Mouse (Mus musculus) hindbrain, embryonic 14.5 days (tissue): ENCODE measurements around the gene Traf3. TPM values are rescaled to one million over a fixed set of nuclear protein-coding genes. Genes with fewer than 3 reads are reported as not detected.

ENCODE experiments used
- ATAC-seq: fragments of 200-750 bp; cut with Nextera tagmentation; 2 replicates; pipeline ENCODE4 v1.8.0; 2017; ENCODE audit warnings: moderate number of reproducible peaks, mild to moderate bottlenecking, moderate TSS enrichment, moderate library complexity; ENCODE audit not compliant: low FRiP score
- DNase-seq: peaks from one replicate; pipeline ENCODE4 v3.0.0-alpha.2; 2015; ENCODE audit warnings: low spot score
- H3K27ac ChIP-seq: fragments of 300-500 bp; sonication (generic); 2 replicates; pipeline ENCODE4 v1.5.1; 2014; ENCODE audit warnings: mild to moderate bottlenecking, moderate library complexity
- H3K27me3 ChIP-seq: fragments of 300-500 bp; sonication (generic); 2 replicates; pipeline ENCODE4 v1.6.1; 2014; ENCODE audit warnings: mild to moderate bottlenecking, low read length, mixed read lengths; ENCODE audit not compliant: control insufficient read depth, insufficient read depth
- H3K36me3 ChIP-seq: fragments of 300-500 bp; sonication (generic); replicated peaks from 2 replicates; pipeline ENCODE4 v1.6.1; 2014; ENCODE audit not compliant: control insufficient read depth, insufficient read depth
- H3K4me1 ChIP-seq: fragments of 300-500 bp; sonication (generic); replicated peaks from 2 replicates; pipeline ENCODE4 v1.6.1; 2014; ENCODE audit warnings: antibody characterized with exemption, low read length, mixed read lengths; ENCODE audit not compliant: control insufficient read depth, insufficient read depth
- H3K4me2 ChIP-seq: fragments of 300-500 bp; sonication (generic); replicated peaks from 2 replicates; pipeline ENCODE4 v1.6.1; 2014; ENCODE audit warnings: mild to moderate bottlenecking, moderate library complexity
- H3K4me3 ChIP-seq: fragments of 300-500 bp; sonication (generic); replicated peaks from 2 replicates; pipeline ENCODE4 v1.5.1; 2014; ENCODE audit warnings: mild to moderate bottlenecking, low read length
- H3K9ac ChIP-seq: fragments of 300-500 bp; sonication (generic); 2 replicates; pipeline ENCODE4 v1.6.1; 2014
- H3K9me3 ChIP-seq: fragments of 300-500 bp; sonication (generic); 2 replicates; pipeline ENCODE4 v1.6.1; 2016; ENCODE audit warnings: low read length; ENCODE audit not compliant: control insufficient read depth
- WGBS: fragments of 180-500 bp; shearing (Covaris S2); extraction: QIAGEN DNeasy Blood & Tissue Kit; methylation state at CpG from one replicate; pipeline ENCODE4 v1.1.7; 2014; 5-methylcytosine and 5-hydroxymethylcytosine counted together
- polyA plus RNA-seq: library from polyadenylated mRNA; unstranded; fragments of >200 nt; fragmentation: Nextera tagmentation; extraction: Ambion mirVana; gene quantifications from 2 replicates; pipeline ENCODE4 v1.2.1, GENCODE M21; 2014

Traf3 gene
- polyA plus RNA-seq, result 20.9 and 22.5 TPM in 2 replicates

GRCm38 (mm10) chr12:111165831-111166591, at the start of gene Traf3:
Gene Traf3 (plus strand): TSS chr12:111166370.
- H3K4me2 ChIP-seq, result peak within 1 kb of the TSS; percentile 82
- DNase-seq (peak; percentile 74), ATAC-seq (peak; percentile 16; the same call in 1 of the 2 replicates)
- H3K4me1 ChIP-seq, result peaks cover 55% of the 10 kb centered on the region
- no peaks in the 10 kb centered on the region for H3K36me3 ChIP-seq
- WGBS, result 11% methylated on average over 32 of the region's 105 CpGs
- H3K9me3 ChIP-seq, result no peaks in the 10 kb centered on the region
- H3K4me3 ChIP-seq, result peak within 1 kb of the TSS; percentile 77
- H3K27me3 ChIP-seq, result no peaks in the 10 kb centered on the region
- peak within 1 kb of the TSS; percentile 84 for H3K27ac ChIP-seq
- peak within 1 kb of the TSS; percentile 78 for H3K9ac ChIP-seq

DNA sequence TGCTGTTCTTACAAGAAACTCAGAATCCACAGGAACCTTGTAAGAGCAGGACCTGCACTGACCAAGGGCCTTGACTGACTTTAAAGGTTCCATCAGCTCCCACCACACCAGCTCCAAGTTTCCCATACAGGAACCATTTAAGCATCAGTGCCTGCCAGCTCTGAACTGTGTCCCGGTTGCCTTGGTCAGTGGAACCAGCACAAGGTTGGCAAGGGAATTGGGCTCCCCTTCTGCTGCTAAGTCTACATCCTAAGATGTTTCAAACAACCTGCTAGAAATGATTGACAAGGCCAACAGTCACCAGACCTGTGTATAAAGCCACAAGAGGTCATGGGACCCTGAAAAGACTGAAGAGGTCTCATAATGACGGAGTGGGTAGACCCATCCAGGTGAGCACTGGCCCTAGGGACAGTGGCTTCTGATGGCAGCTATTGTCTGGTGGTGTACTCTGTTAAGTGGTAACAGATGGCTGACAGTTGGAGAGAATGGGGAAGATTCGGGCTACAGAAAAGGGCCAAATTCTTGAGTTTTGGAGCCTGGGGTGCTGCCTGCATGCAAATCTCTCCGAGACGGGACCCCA, 46.6 kb upstream of the Traf3 start:
- Histone ChIP-seq H3K4me3 (no peak overlapping the region), H3K36me3 (peaks cover 20% of the 10 kb centered on the region), H3K4me2 (no peak overlapping the region), H3K27ac (no peak overlapping the region), H3K9ac (no peak overlapping the region), H3K4me1 (no peaks in the 10 kb centered on the region), H3K27me3 (no peaks in the 10 kb centered on the region), H3K9me3 (no peaks in the 10 kb centered on the region)
- DNase-seq (no peak), ATAC-seq (no peak)
- WGBS, result 93% methylated on average over 5 of the region's 5 CpGs

DNA sequence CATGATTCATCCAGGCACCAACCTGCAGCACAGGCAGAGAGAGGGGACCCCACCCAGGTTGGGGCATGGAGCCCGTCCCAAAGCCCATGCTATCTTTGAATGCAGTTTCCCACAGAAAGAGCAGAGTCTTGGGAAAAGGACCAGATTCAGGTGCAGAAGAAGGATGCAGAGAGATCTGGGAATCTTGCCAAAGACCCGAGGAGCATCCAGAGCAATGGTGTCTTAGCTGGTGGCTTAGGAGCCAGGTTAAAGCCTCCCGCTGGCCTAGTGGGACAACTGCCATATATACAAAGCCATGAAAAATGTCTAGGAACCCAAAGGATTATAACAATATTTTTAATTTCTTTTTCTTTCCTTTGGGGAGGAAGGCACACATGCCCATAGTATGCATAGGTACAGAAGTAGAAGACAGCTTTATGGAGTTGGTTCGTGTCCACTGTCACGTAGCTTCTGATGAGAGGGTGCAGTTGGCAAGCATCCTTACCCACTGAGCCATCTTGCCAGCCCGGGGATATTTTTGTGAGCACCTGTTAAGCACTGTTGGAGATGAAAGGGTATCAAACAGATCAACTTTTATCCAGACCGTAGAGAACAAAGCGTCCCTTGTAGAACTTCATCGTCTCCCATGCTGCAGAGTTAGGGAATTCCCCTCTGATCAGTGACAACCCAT, 45.1 kb upstream of the Traf3 start:
- Histone ChIP-seq H3K36me3 (peaks cover 19% of the 10 kb centered on the region), H3K4me1 (peaks cover 5% of the 10 kb centered on the region), H3K4me3 (no peak overlapping the region), H3K27ac (no peak overlapping the region), H3K9ac (no peak overlapping the region), H3K27me3 (no peaks in the 10 kb centered on the region), H3K4me2 (no peak overlapping the region), H3K9me3 (no peaks in the 10 kb centered on the region)
- 93% methylated on average over 9 of the region's 9 CpGs for WGBS
- ATAC-seq, result no peak
- DNase-seq, result no peak

DNA sequence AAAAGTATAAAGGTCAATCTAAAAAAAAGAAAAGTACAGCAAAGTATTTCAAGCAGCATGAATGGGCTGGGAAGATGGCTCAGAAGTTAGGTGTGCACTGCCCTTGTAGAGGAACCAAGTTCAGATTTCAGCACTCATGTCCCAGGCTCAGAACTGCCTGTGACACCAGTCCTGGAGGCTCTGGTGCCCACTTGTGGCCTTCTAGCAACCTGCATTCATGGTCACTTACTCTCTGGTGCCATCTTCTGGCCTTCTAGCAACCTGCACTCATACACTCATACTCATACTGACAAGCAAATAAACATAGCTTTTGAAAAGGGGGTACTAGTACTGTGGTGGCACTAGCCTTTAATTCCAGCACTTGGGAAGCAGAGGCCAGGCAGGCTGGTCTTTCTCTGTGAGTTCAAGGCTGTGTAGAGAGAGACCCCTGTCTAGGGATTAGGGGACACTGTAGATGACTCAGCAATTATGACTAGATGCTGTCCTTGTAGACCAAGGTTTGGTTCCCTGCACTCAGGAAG, 43.8 kb upstream of the Traf3 start:
- Histone ChIP-seq H3K36me3 (peaks cover 10% of the 10 kb centered on the region), H3K9ac (no peak overlapping the region), H3K27ac (no peak overlapping the region), H3K9me3 (no peaks in the 10 kb centered on the region), H3K4me3 (no peak overlapping the region), H3K4me1 (peaks cover 5% of the 10 kb centered on the region), H3K27me3 (no peaks in the 10 kb centered on the region), H3K4me2 (no peak overlapping the region)
- ATAC-seq, result no peak
- no peak for DNase-seq

- Histone ChIP-seq H3K36me3 (no peaks in the 10 kb centered on the region), H3K9ac (no peak overlapping the region), H3K4me2 (no peak overlapping the region), H3K4me3 (no peak overlapping the region), H3K4me1 (peaks cover 5% of the 10 kb centered on the region), H3K27me3 (no peaks in the 10 kb centered on the region), H3K9me3 (no peaks in the 10 kb centered on the region), H3K27ac (peak overlapping the region; percentile 22; the same call in 1 of the 2 replicates)
- peak; percentile 51 for DNase-seq
- WGBS, result 64% methylated on average over 14 of the region's 14 CpGs
- ATAC-seq, result 0 out of 2 replicates have a peak, but pooled peaks have one; percentile 43
Measured at GRCm38 (mm10) chr12:111124601-111125260, 41.4 kb upstream of the Traf3 start.

- Histone ChIP-seq H3K36me3 (no peaks in the 10 kb centered on the region), H3K4me1 (peaks cover 5% of the 10 kb centered on the region), H3K4me2 (no peak overlapping the region), H3K9ac (no peak overlapping the region), H3K27ac (no peak overlapping the region), H3K4me3 (no peak overlapping the region), H3K27me3 (no peaks in the 10 kb centered on the region), H3K9me3 (no peaks in the 10 kb centered on the region)
- 76% methylated on average over 6 of the region's 6 CpGs for WGBS
- no peak for ATAC-seq
- DNase-seq, result no peak
Measured at GRCm38 (mm10) chr12:111125666-111126065, 40.5 kb upstream of the Traf3 start.

GRCm38 (mm10) chr12:111134169-111134568, 32.0 kb upstream of the Traf3 start:
- ATAC-seq (no peak; the same call in 1 of the 2 replicates), DNase-seq (no peak)
- Histone ChIP-seq H3K4me1 (no peaks in the 10 kb centered on the region), H3K36me3 (no peaks in the 10 kb centered on the region), H3K27ac (no peak overlapping the region), H3K4me2 (no peak overlapping the region), H3K9ac (no peak overlapping the region), H3K27me3 (no peaks in the 10 kb centered on the region), H3K4me3 (no peak overlapping the region), H3K9me3 (no peaks in the 10 kb centered on the region)
- WGBS, result 72% methylated on average over 7 of the region's 7 CpGs

DNA sequence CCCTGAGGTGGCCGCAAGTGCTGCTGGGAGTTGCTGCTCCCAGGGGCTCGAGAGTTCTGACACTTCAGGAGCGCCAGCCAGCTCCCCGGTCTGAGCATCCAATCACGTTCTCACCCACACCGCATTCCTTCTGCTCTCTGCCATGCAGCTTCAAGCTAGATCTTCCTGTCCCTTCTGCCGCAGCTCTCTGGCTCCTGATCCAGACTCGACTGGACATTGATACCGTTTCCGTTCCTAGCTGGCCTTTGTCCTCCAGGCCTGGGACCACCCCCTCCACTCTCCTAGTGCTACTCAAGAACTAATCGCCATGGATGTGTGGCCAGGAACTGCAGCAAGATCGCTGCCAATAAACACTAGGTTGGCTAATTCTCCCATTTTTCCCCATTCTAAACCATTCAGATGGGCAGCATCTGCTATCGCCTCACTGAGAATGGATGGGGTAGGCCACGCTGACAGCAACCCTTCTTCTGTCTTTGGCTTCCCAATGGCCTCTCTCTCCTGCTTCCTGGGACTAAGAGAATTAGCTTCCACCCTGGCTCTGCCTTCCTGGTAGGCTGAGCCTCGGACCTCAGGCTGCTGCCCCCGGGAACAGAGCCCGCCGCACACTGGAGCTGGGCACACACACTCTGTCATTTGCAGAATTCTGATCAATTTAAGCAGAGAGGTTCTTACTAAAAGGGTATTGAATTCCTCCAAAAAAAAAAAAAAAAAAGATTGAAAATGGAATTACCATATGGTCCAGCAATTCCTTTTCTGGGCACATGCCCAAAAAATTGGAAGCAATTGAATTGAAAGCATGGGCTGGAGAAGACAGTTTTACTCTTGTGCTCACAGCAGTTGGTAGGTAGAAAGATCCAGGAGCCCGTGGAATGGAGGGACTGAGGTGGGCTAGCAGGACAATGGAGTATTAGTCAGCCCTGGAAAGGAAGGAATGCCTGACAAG, 31.1 kb upstream of the Traf3 start:
- no peaks in the 10 kb centered on the region for H3K27me3 ChIP-seq
- H3K9ac ChIP-seq, result no peak overlapping the region
- no peak for ATAC-seq
- peak overlapping the region; percentile 38; the same call in 1 of the 2 replicates for H3K27ac ChIP-seq
- H3K4me3 ChIP-seq, result no peak overlapping the region
- H3K4me2 ChIP-seq, result no peak overlapping the region
- no peaks in the 10 kb centered on the region for H3K4me1 ChIP-seq
- DNase-seq, result no peak
- no peaks in the 10 kb centered on the region for H3K9me3 ChIP-seq
- 66% methylated on average over 19 of the region's 19 CpGs for WGBS
- H3K36me3 ChIP-seq, result no peaks in the 10 kb centered on the region
